Mouse (Mus musculus) macrophage (primary cell): Measurements from ENCODE around the gene Smyd1. TPM values are rescaled to one million over a fixed set of nuclear protein-coding genes. Genes with fewer than 3 reads are reported as not detected.
A peak's percentile ranks its signal among the peaks of the same experiment; 100 is the strongest.

ENCODE experiments used
- H3K27ac ChIP-seq: fragments of 350-480 bp; formaldehyde crosslinking; 2 replicates; pipeline ENCODE4 v1.9.0; 2021
- H3K36me3 ChIP-seq: fragments of 350-480 bp; formaldehyde crosslinking; 2 replicates; pipeline ENCODE4 v1.9.0; 2021; ENCODE audit errors: inconsistent target
- H3K4me3 ChIP-seq: fragments of 350-480 bp; formaldehyde crosslinking; 2 replicates; pipeline ENCODE4 v1.9.0; 2021; ENCODE audit errors: inconsistent target
- H3K79me2 ChIP-seq: fragments of 350-480 bp; formaldehyde crosslinking; 2 replicates; pipeline ENCODE4 v1.9.0; 2021; ENCODE audit errors: inconsistent target
- WGBS: methylation state at CpG from one replicate; pipeline ENCODE4 v1.1.7; 2026; ENCODE audit warnings: inconsistent platforms; ENCODE audit not compliant: missing documents; 5-methylcytosine and 5-hydroxymethylcytosine counted together
- polyA plus RNA-seq: library from polyadenylated mRNA; stranded (reverse); fragments of 250-400 nt; gene quantifications from 3 replicates; pipeline ENCODE4 v1.2.4, GENCODE M21; 2018; ENCODE audit warnings: inconsistent platforms

Smyd1 gene
- polyA plus RNA-seq, 1 experiment from 2014 or later: not detected

GRCm38 (mm10) chr6:71260051-71260640 is 61.9 kb downstream of the Smyd1 start:
- no peak overlapping the region for H3K4me3 ChIP-seq
- no peaks in the 10 kb centered on the region for H3K36me3 ChIP-seq
- H3K79me2 ChIP-seq: no peaks in the 10 kb centered on the region
- no peak overlapping the region for H3K27ac ChIP-seq
- WGBS: 50% methylated on average over 6 of the region's 6 CpGs

- 92% methylated on average over 4 of the region's 4 CpGs for WGBS
Measured at GRCm38 (mm10) chr6:71259166-71259565, 62.9 kb downstream of the Smyd1 start.

GRCm38 (mm10) chr6:71258562-71258961 is 63.5 kb downstream of the Smyd1 start:
- no peak overlapping the region for H3K4me3 ChIP-seq
- no peak overlapping the region for H3K27ac ChIP-seq
- H3K79me2 ChIP-seq: no peaks in the 10 kb centered on the region
- 22% methylated on average over 2 of the region's 2 CpGs for WGBS
- H3K36me3 ChIP-seq: no peaks in the 10 kb centered on the region

More at GRCm38 (mm10) chr6:71259166-71259565, 62.9 kb downstream of the Smyd1 start:
- H3K27ac ChIP-seq: no peak overlapping the region
- H3K79me2 ChIP-seq: no peaks in the 10 kb centered on the region
- no peaks in the 10 kb centered on the region for H3K36me3 ChIP-seq
- H3K4me3 ChIP-seq: no peak overlapping the region

GRCm38 (mm10) chr6:71257375-71257774 is 64.7 kb downstream of the Smyd1 start:
- Histone ChIP-seq H3K36me3 (no peaks in the 10 kb centered on the region), H3K79me2 (no peaks in the 10 kb centered on the region), H3K4me3 (no peak overlapping the region), H3K27ac (peak overlapping the region; percentile 0; the same call in 1 of the 2 replicates)
- WGBS: 54% methylated on average over 1 of the region's 1 CpGs

GRCm38 (mm10) chr6:71256166-71256565 is 65.9 kb downstream of the Smyd1 start:
- H3K79me2 ChIP-seq: no peaks in the 10 kb centered on the region
- H3K36me3 ChIP-seq: no peaks in the 10 kb centered on the region
- no peak overlapping the region for H3K4me3 ChIP-seq
- H3K27ac ChIP-seq: no peak overlapping the region
- 97% methylated on average over 5 of the region's 10 CpGs for WGBS

- H3K4me3 ChIP-seq: no peak overlapping the region
- 95% methylated on average over 6 of the region's 6 CpGs for WGBS
- H3K79me2 ChIP-seq: no peaks in the 10 kb centered on the region
- H3K36me3 ChIP-seq: no peaks in the 10 kb centered on the region
- no peak overlapping the region for H3K27ac ChIP-seq
Measured at GRCm38 (mm10) chr6:71254456-71254855, 67.6 kb downstream of the Smyd1 start.

GRCm38 (mm10) chr6:71250951-71251350 is 71.1 kb downstream of the Smyd1 start:
- Histone ChIP-seq H3K79me2 (no peaks in the 10 kb centered on the region), H3K27ac (no peak overlapping the region), H3K4me3 (no peak overlapping the region), H3K36me3 (no peaks in the 10 kb centered on the region)
- WGBS: 77% methylated on average over 8 of the region's 8 CpGs

GRCm38 (mm10) chr6:71249615-71250014 is 72.4 kb downstream of the Smyd1 start:
- 94% methylated on average over 3 of the region's 3 CpGs for WGBS
- Histone ChIP-seq H3K36me3 (no peaks in the 10 kb centered on the region), H3K27ac (no peak overlapping the region), H3K4me3 (no peak overlapping the region), H3K79me2 (no peaks in the 10 kb centered on the region)

- Histone ChIP-seq H3K27ac (no peak overlapping the region), H3K4me3 (no peak overlapping the region), H3K79me2 (no peaks in the 10 kb centered on the region), H3K36me3 (no peaks in the 10 kb centered on the region)
- WGBS: 93% methylated on average over 1 of the region's 1 CpGs
Measured at GRCm38 (mm10) chr6:71248420-71248819, 73.6 kb downstream of the Smyd1 start.

- H3K27ac ChIP-seq: no peak overlapping the region
- 85% methylated on average over 3 of the region's 3 CpGs for WGBS
- no peaks in the 10 kb centered on the region for H3K79me2 ChIP-seq
- no peak overlapping the region for H3K4me3 ChIP-seq
- H3K36me3 ChIP-seq: no peaks in the 10 kb centered on the region
Measured at GRCm38 (mm10) chr6:71243258-71243657, 78.8 kb downstream of the Smyd1 start.

GRCm38 (mm10) chr6:71242811-71243210 is 79.2 kb downstream of the Smyd1 start:
- WGBS: 100% methylated on average over 1 of the region's 1 CpGs
- H3K27ac ChIP-seq: no peak overlapping the region
- no peaks in the 10 kb centered on the region for H3K36me3 ChIP-seq
- H3K4me3 ChIP-seq: no peak overlapping the region
- no peaks in the 10 kb centered on the region for H3K79me2 ChIP-seq

GRCm38 (mm10) chr6:71240831-71241230 is 81.2 kb downstream of the Smyd1 start:
- no peaks in the 10 kb centered on the region for H3K79me2 ChIP-seq
- no peaks in the 10 kb centered on the region for H3K36me3 ChIP-seq
- no peak overlapping the region for H3K4me3 ChIP-seq
- WGBS: 93% methylated on average over 7 of the region's 7 CpGs
- H3K27ac ChIP-seq: no peak overlapping the region

GRCm38 (mm10) chr6:71239069-71239750 is 82.8 kb downstream of the Smyd1 start:
- WGBS: 94% methylated on average over 25 of the region's 26 CpGs
- Histone ChIP-seq H3K36me3 (no peaks in the 10 kb centered on the region), H3K4me3 (no peak overlapping the region), H3K79me2 (no peaks in the 10 kb centered on the region), H3K27ac (no peak overlapping the region)

GRCm38 (mm10) chr6:71237031-71237431 is 85.0 kb downstream of the Smyd1 start:
- Histone ChIP-seq H3K27ac (no peak overlapping the region), H3K36me3 (no peaks in the 10 kb centered on the region), H3K4me3 (no peak overlapping the region), H3K79me2 (no peaks in the 10 kb centered on the region)
- 81% methylated on average over 6 of the region's 6 CpGs for WGBS

- Histone ChIP-seq H3K4me3 (no peak overlapping the region), H3K79me2 (no peaks in the 10 kb centered on the region), H3K36me3 (no peaks in the 10 kb centered on the region), H3K27ac (no peak overlapping the region)
- WGBS: 93% methylated on average over 6 of the region's 6 CpGs
Measured at GRCm38 (mm10) chr6:71236506-71236905, 85.5 kb downstream of the Smyd1 start.
